9 mouse cellular contexts compared by ENCODE assay signal in the genomic region with DNA sequence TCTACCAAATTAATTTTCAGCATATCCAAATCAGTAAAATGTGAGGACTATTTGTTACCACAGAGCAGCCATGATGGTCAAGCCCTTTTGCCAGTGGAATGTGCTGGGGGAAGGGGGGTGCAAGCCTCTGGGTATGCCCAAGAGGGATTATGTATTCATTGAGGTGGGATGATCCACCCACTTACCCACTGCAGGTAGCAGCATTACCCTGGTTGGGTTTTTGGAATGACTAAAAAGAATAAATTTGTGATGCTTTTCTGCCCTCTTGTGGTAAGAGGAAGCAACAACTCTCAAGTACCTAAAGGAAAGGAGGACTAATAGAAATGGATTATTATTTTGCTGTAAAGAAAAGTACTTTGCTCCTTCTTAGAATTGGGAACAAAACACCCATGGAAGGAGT.
DNase-seq lines count a peak whose midpoint lies in the region; ATAC-seq and TF ChIP-seq lines count a peak whose summit lies in the region.
"Had no signal": no experiment of that assay in that cellular context is flagged by ENCODE, and none has a peak within 500 bp of the region (broad histone marks: within the 10 kb centered on the region; RNA-seq: fewer than 3 reads in every experiment).

No protein-coding gene starts in this region.

- no peak for DNase-seq in gastrocnemius, adult 2 months
- no peak for DNase-seq in gastrocnemius, adult 8-10 months (ENCODE audit: low spot score in 2 of 2)
- DNase-seq in midbrain, embryonic 14.5 days: peak; percentile 87
- no peak for DNase-seq in midbrain, embryonic 10.5 days (ENCODE audit: low spot score)
- peak; percentile 64 for DNase-seq in embryo, embryonic 11 days
- peak; percentile 74 for DNase-seq in retina, postnatal 1 day
- no peak for DNase-seq in kidney, postnatal 25 days
- DNase-seq in heart, adult 9 months (ENCODE audit: low spot score in 2 of 2): no peak

- H3K4me1 ChIP-seq in midbrain, embryonic 14.5 days (ENCODE audit: control insufficient read depth, insufficient read depth, low read length): peaks cover 8% of the 10 kb centered on the region
- H3K4me1 ChIP-seq in midbrain, embryonic 10.5 days: peaks cover 18% of the 10 kb centered on the region

- no peaks in the 10 kb centered on the region for H3K36me3 ChIP-seq in midbrain, embryonic 14.5 days (ENCODE audit: control insufficient read depth, insufficient read depth, low read length)
- H3K36me3 ChIP-seq in midbrain, embryonic 10.5 days: no peaks in the 10 kb centered on the region
- H3K36me3 ChIP-seq: heart, embryonic 13.5 days had no signal

- H3K27me3 ChIP-seq in midbrain, embryonic 14.5 days (ENCODE audit: control insufficient read depth, insufficient read depth, low read length): no peaks in the 10 kb centered on the region
- no peaks in the 10 kb centered on the region for H3K27me3 ChIP-seq in midbrain, embryonic 10.5 days (ENCODE audit: low read depth, poor library complexity, severe bottlenecking)

- no peaks in the 10 kb centered on the region for H3K9me3 ChIP-seq in midbrain, embryonic 14.5 days (ENCODE audit: control insufficient read depth, low read length)
- H3K9me3 ChIP-seq in midbrain, embryonic 10.5 days (replicated peaks): no peaks in the 10 kb centered on the region
- H3K9me3 ChIP-seq: heart, embryonic 13.5 days had no signal

- H3K4me3 ChIP-seq in gastrocnemius, adult 2 months: no peak overlapping the region
- H3K4me3 ChIP-seq in midbrain, embryonic 14.5 days (replicated peaks; ENCODE audit: low read depth, low read length): no peak overlapping the region
- no peak overlapping the region for H3K4me3 ChIP-seq in midbrain, embryonic 10.5 days
- H3K4me3 ChIP-seq: heart, embryonic 13.5 days had no signal

- peak; percentile 74 for TF ChIP-seq CTCF in gastrocnemius, adult 2 months (IDR thresholded peaks at IDR 0.05)

- H3K27ac ChIP-seq in gastrocnemius, adult 2 months: no peak overlapping the region
- no peak overlapping the region for H3K27ac ChIP-seq in midbrain, embryonic 14.5 days (replicated peaks; ENCODE audit: low read depth, low read length)
- H3K27ac ChIP-seq in midbrain, embryonic 10.5 days (replicated peaks): no peak overlapping the region
- H3K27ac ChIP-seq: heart, embryonic 13.5 days had no signal

- ATAC-seq in midbrain, embryonic 14.5 days (ENCODE audit: low FRiP score, low TSS enrichment): no peak

- intact Hi-C loops in gastrocnemius, adult 2 months (cut with DNase I): loop anchor here (2.0 to 10.0 kb wide), 2 partner anchors 242 to 332 kb away; no protein-coding TSS in a partner anchor

- no peak overlapping the region for H3K9ac ChIP-seq in midbrain, embryonic 14.5 days (replicated peaks; ENCODE audit: low read length)
- H3K9ac ChIP-seq: heart, embryonic 13.5 days had no signal

- no peak overlapping the region for H3K4me2 ChIP-seq in midbrain, embryonic 14.5 days (ENCODE audit: low read length)
- H3K4me2 ChIP-seq: heart, embryonic 13.5 days had no signal

Comparison
In these comparisons a context has a peak if more than half of its experiments do, and no peak if none do; other contexts are left out.
1. DNase-seq: peak in midbrain, embryonic 14.5 days (single experiment), embryo, embryonic 11 days (single experiment) and retina, postnatal 1 day (single experiment); none in gastrocnemius, adult 2 months (single experiment), gastrocnemius, adult 8-10 months (0 of 2), midbrain, embryonic 10.5 days (single experiment), kidney, postnatal 25 days (0 of 2) and heart, adult 9 months (0 of 2).